Mouse (Mus musculus) spleen, adult 10 weeks (tissue): ENCODE data around the gene Tifab. TPM values are rescaled to one million over a fixed set of nuclear protein-coding genes. Genes with fewer than 3 reads are reported as not detected.

ENCODE experiments used
- polyA plus RNA-seq: library from polyadenylated mRNA; stranded (reverse); fragments of 350-450 nt; fragmentation: Illumina TruSeq; extraction: RNeasy Lipid Tissue Mini Kit (QIAGEN cat#74804); gene quantifications from one replicate; pipeline ENCODE4 v1.2.3, GENCODE M21; 2015; ENCODE audit warnings: low replicate concordance; ENCODE audit not compliant: insufficient read depth

Gene Tifab
- polyA plus RNA-seq: 42.4 TPM

DNA sequence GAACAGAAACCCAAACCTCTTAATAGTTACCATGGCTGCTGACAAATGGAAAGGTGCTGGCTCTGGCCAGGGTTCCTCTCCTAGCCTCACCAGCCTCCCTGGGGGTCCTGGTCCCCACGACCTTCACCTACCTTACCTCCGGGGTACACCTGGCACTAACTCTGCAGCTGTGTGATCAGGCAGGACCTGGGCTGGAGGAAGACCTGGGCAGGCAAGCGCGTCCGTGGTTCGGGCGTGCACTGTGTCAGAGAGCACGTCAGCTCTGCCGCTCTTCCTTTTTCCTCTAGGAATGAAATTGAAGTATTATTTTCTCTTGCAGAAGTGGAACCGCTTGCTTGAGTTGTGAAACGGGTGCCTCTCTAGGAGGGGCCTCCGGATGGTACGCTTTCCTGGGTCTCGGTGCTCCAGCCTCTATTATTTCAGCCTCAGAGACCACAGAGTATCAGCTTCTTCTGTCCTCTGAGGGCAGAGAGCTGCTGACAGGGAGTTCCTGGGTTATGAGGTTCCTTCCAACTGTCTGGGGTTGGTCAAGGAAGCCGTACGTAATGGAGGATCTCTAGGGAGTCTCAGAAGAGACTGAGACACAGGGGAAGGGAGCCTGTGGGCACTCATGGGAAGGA lies at the start of gene Tifab:
Tifab (minus strand) TSS at position 470 of the 620 bp plus-strand sequence.

GRCm38 (mm10) chr13:56136200-56136599 lies 42.5 kb downstream of the Tifab start, which contains the start of gene H2afy:
TSS of gene H2afy (minus strand) at chr13:56136361.

Other genes starting within 250 kb of the Tifab start
- 195 TPM for gene H2afy, start 42.5 kb downstream of the Tifab start, polyA plus RNA-seq
- not detected for gene Neurog1, start 73.3 kb upstream of the Tifab start, polyA plus RNA-seq
- gene Cxcl14, start 117.7 kb upstream of the Tifab start, polyA plus RNA-seq: not detected
- not detected for gene Gm3045, start 247.7 kb upstream of the Tifab start, polyA plus RNA-seq